Mouse (Mus musculus) MEL (cell line): ENCODE results near the gene Scube3. TPM values are rescaled to one million over a fixed set of nuclear protein-coding genes. Genes with fewer than 3 reads are reported as not detected.

Experiments
- DNase-seq: peaks from one replicate; pipeline ENCODE4 v3.0.0; 2011; ENCODE audit warnings: low read depth, low spot score
- H3K27ac ChIP-seq: 2 replicates; pipeline ENCODE4 v1.5.1; 2012; ENCODE audit warnings: low read depth, mild to moderate bottlenecking, control low read depth, low read length, moderate library complexity; ENCODE audit not compliant: control insufficient read depth
- H3K27me3 ChIP-seq, 2 experiments: fragments of 150-350 bp in 1 of 2; sonication (generic) in 1 of 2; 2 replicates each; pipeline ENCODE4 v1.6.1; 2012; ENCODE audit warnings: low read length in 2 of 2, mild to moderate bottlenecking in 2 of 2, improper control_type of control experiment in 1 of 2, moderate library complexity in 1 of 2; ENCODE audit not compliant: insufficient read depth in 2 of 2, control insufficient read depth in 1 of 2
- H3K36me3 ChIP-seq, 2 experiments: 2 replicates each; pipeline ENCODE4 v1.6.1; 2012 to 2014; ENCODE audit warnings: low read length in 2 of 2, improper control_type of control experiment in 1 of 2, inconsistent platforms in 1 of 2, mild to moderate bottlenecking in 1 of 2; ENCODE audit not compliant: insufficient read depth in 2 of 2, control insufficient read depth in 1 of 2
- H3K4me1 ChIP-seq, 2 experiments: fragments of 150-350 bp in 1 of 2; sonication (generic) in 1 of 2; 2 replicates each; pipeline ENCODE4 v1.6.1; 2012; ENCODE audit warnings: low read length in 2 of 2, improper control_type of control experiment in 1 of 2, mild to moderate bottlenecking in 1 of 2; ENCODE audit not compliant: insufficient read depth in 2 of 2, control insufficient read depth in 1 of 2
- H3K4me3 ChIP-seq, 2 experiments: fragments of 150-350 bp in 1 of 2; sonication (generic) in 1 of 2; 2 replicates each; pipeline ENCODE4 v1.5.1; 2012; ENCODE audit warnings: low read depth in 2 of 2, low read length in 2 of 2, mild to moderate bottlenecking in 2 of 2, moderate library complexity in 2 of 2, control low read depth in 1 of 2, improper control_type of control experiment in 1 of 2; ENCODE audit not compliant: control insufficient read depth in 1 of 2, insufficient read depth in 1 of 2
- H3K79me2 ChIP-seq: 2 replicates; pipeline ENCODE4 v1.6.1; 2012; ENCODE audit warnings: mild to moderate bottlenecking, low read length, moderate library complexity; ENCODE audit not compliant: control insufficient read depth, poor library complexity, insufficient read depth
- H3K9ac ChIP-seq: 2 replicates; pipeline ENCODE4 v1.6.1; 2012; ENCODE audit warnings: low read depth, mild to moderate bottlenecking, control low read depth, low read length, moderate library complexity; ENCODE audit not compliant: control insufficient read depth, poor library complexity, severe bottlenecking
- H3K9me3 ChIP-seq: fragments of 150-350 bp; sonication (generic); replicated peaks from 2 replicates; pipeline ENCODE4 v1.6.1; 2012; ENCODE audit warnings: mild to moderate bottlenecking, low read length, improper control_type of control experiment, moderate library complexity; ENCODE audit not compliant: insufficient read depth
- BHLHE40 ChIP-seq: IDR thresholded peaks from 2 replicates; pipeline ENCODE4 v1.6.1; 2012; ENCODE audit warnings: low read depth, mild to moderate bottlenecking, inconsistent platforms, low read length, improper control_type of control experiment, borderline replicate concordance
- CHD1 ChIP-seq: IDR thresholded peaks from 2 replicates; pipeline ENCODE4 v1.6.1; 2012; ENCODE audit warnings: low read depth, mild to moderate bottlenecking, inconsistent platforms, low read length, improper control_type of control experiment
- CTCF ChIP-seq, 3 experiments: IDR thresholded peaks in 2 of 3; conservative IDR thresholded peaks in 1 of 3; 2 replicates each; pipeline ENCODE4 v1.5.1; 2011 to 2012; ENCODE audit warnings: low read length in 3 of 3, low read depth in 2 of 3, mild to moderate bottlenecking in 2 of 3, improper control_type of control experiment in 1 of 3, inconsistent platforms in 1 of 3, mixed read lengths in 1 of 3, moderate library complexity in 1 of 3; ENCODE audit not compliant: control insufficient read depth in 1 of 3, insufficient read depth in 1 of 3, poor library complexity in 1 of 3, severe bottlenecking in 1 of 3
- ETS1 ChIP-seq: IDR thresholded peaks from 2 replicates; pipeline ENCODE4 v1.6.1; 2012; ENCODE audit warnings: low read depth, mild to moderate bottlenecking, inconsistent platforms, low read length, improper control_type of control experiment, moderate library complexity
- GABPA ChIP-seq: IDR thresholded peaks from 2 replicates; pipeline ENCODE4 v1.6.1; 2012; ENCODE audit warnings: low read depth, mild to moderate bottlenecking, inconsistent platforms, low read length, improper control_type of control experiment, moderate library complexity
- GATA1 ChIP-seq: IDR thresholded peaks from 2 replicates; pipeline ENCODE4 v1.6.1; 2011; ENCODE audit warnings: low read depth, low read length, improper control_type of control experiment
- HCFC1 ChIP-seq: IDR thresholded peaks from 2 replicates; pipeline ENCODE4 v1.6.1; 2012; ENCODE audit warnings: low read depth, mild to moderate bottlenecking, inconsistent platforms, low read length, improper control_type of control experiment, moderate library complexity
- MXI1 ChIP-seq: IDR thresholded peaks from 2 replicates; pipeline ENCODE4 v1.6.1; 2011; ENCODE audit warnings: mild to moderate bottlenecking, low read depth, low read length, improper control_type of control experiment
- MYB ChIP-seq: IDR thresholded peaks from 2 replicates; pipeline ENCODE4 v1.6.1; 2011; ENCODE audit warnings: mild to moderate bottlenecking, low read depth, low read length, improper control_type of control experiment
- RAD21 ChIP-seq: IDR thresholded peaks from 2 replicates; pipeline ENCODE4 v1.6.1; 2011; ENCODE audit warnings: mild to moderate bottlenecking, low read depth, low read length, improper control_type of control experiment
- RCOR1 ChIP-seq: IDR thresholded peaks from 2 replicates; pipeline ENCODE4 v1.6.1; 2012; ENCODE audit warnings: low read depth, mild to moderate bottlenecking, inconsistent platforms, low read length, improper control_type of control experiment
- SIN3A ChIP-seq: IDR thresholded peaks from 2 replicates; pipeline ENCODE4 v1.6.1; 2012; ENCODE audit warnings: low read length, improper control_type of control experiment, inconsistent platforms
- SMC3 ChIP-seq: IDR thresholded peaks from 2 replicates; pipeline ENCODE4 v1.6.1; 2011; ENCODE audit warnings: low read depth, low read length, improper control_type of control experiment
- TAL1 ChIP-seq: IDR thresholded peaks from 2 replicates; pipeline ENCODE4 v1.6.1; 2012; ENCODE audit warnings: mild to moderate bottlenecking, inconsistent platforms, low read length, moderate library complexity, mixed read lengths
- ZMIZ1 ChIP-seq: IDR thresholded peaks from 2 replicates; pipeline ENCODE4 v1.6.1; 2012; ENCODE audit warnings: low read depth, mild to moderate bottlenecking, inconsistent platforms, low read length, improper control_type of control experiment, moderate library complexity
- ZNF384 ChIP-seq: IDR thresholded peaks from 2 replicates; pipeline ENCODE4 v1.6.1; 2012; ENCODE audit warnings: low read depth, mild to moderate bottlenecking, inconsistent platforms, low read length, improper control_type of control experiment
- polyA plus RNA-seq, 2 experiments: library from polyadenylated mRNA; stranded (reverse) in 1 of 2; unstranded in 1 of 2; fragments of >175 nt in 1 of 2; fragments of >200 nt in 1 of 2; gene quantifications; 2 replicates each; pipeline versions ENCODE4 v1.2.1 to v1.2.4; 2012; ENCODE audit warnings: low replicate concordance in 2 of 2, low read depth in 1 of 2; ENCODE audit not compliant: insufficient read length in 2 of 2, insufficient read depth in 1 of 2, missing spikeins in 1 of 2
- total RNA-seq: library from RNA; depleted of rRNA; stranded (reverse); fragments of 300-350 nt; gene quantifications from 2 replicates; pipeline ENCODE4 v1.2.3, GENCODE M21; 2012

Gene Scube3
- total and polyA plus RNA-seq, 3 experiments, result 0.03 to 0.04 TPM; not detected in 1

DNA sequence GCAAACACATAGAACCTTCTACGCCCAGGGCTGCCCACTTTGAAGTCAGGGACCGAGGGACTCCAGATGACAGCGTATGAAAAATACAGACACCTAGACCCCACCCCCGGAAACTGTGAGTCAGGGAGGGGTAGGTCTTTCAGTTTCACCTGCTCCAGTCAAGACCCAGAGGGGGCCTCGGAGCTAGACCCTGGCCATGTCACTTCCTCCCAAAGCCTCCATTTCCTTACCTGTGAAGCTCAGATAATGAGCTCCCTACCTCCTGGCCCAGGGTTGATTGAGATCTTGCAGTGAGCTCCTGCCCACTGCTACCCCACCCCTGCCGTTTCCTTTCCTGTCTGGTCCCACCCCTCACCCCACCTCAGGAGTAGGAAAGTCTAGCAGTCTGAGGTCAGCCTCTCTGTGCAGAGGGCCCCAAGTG lies 70.0 kb downstream of the Scube3 start (continued):
- TF ChIP-seq TAL1 (peak; percentile 75), GABPA (no peak), CHD1 (no peak), ZMIZ1 (no peak), MYB (no peak), GATA1 (peak; percentile 51), SIN3A (peak; percentile 50; the same call in 1 of the 2 replicates)

DNA sequence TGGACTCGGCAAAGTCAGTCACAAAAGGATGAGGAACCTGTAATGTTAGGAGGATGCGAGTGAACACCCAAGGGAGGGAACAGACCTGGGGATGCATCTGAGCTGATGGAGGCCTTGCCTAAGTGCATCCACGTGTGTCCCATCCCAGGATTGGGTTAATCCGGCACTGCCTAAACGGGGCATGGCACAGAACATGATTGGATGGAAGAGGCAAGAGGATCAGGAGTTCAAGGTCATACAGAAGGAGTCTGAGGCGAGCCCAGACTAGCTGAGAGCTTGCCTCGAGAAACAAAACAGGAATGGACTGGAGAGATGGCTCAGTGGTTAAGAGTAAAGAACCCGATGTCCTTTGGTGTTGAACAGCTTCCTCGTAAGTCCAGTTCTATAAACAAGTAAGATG lies 70.5 kb downstream of the Scube3 start:
- H3K36me3 ChIP-seq, result peaks cover 1 to 14% of the 10 kb centered on the region in 2 experiments; a peak in 3 of 4 replicates
- H3K9me3 ChIP-seq, result no peaks in the 10 kb centered on the region
- peak overlapping the region; percentile 84 for H3K27ac ChIP-seq
- no peak overlapping the region for H3K9ac ChIP-seq
- H3K79me2 ChIP-seq, result peaks cover 35% of the 10 kb centered on the region
- peaks cover 3 to 20% of the 10 kb centered on the region in 2 experiments for H3K4me1 ChIP-seq
- DNase-seq, result no peak
- H3K4me3 ChIP-seq, result no peak overlapping the region
- TF ChIP-seq RCOR1, result 0 out of 2 replicates have a peak, but pooled peaks have one; percentile 5
- no peak for TF ChIP-seq BHLHE40
- TF ChIP-seq ETS1, result no peak
- no peak for TF ChIP-seq MXI1
- H3K27me3 ChIP-seq, result no peaks in the 10 kb centered on the region

DNA sequence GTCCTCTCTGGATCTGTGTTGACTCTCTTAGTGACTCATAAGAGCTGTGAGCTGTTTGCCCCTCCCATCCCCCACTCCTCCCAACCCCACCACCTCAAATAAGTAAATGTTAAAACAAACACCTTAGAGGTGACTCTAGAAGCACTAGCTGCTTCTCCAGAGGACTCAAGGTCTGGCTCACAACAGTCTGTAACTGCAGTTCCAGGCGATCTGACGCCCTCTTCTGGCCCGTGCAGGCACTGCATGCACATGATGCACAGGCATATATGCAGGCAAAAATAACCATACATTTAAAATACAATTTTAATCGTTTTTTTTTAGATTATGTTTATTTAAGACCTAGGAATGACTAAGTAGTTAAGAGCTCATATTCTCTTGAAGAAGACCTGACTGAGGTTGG lies 71.3 kb downstream of the Scube3 start:
- peaks cover 3 to 20% of the 10 kb centered on the region in 2 experiments for H3K4me1 ChIP-seq
- peak; percentile 69 for DNase-seq

More for the DNA sequence above, 71.3 kb downstream of the Scube3 start:
- H3K27ac ChIP-seq, result no peak overlapping the region
- no peak overlapping the region for H3K9ac ChIP-seq
- peaks cover 29% of the 10 kb centered on the region for H3K79me2 ChIP-seq
- peaks cover 1 to 14% of the 10 kb centered on the region in 2 experiments; a peak in 3 of 4 replicates for H3K36me3 ChIP-seq
- H3K9me3 ChIP-seq, result no peaks in the 10 kb centered on the region
- TF ChIP-seq HCFC1, result no peak
- TF ChIP-seq SMC3, result peak; percentile 35
- TF ChIP-seq CTCF (IDR thresholded peaks at IDR 0.05 in 2 of 3, conservative IDR thresholded peaks at IDR 0.05 in 1 of 3; ENCODE audit: control insufficient read depth in 1 of 3, insufficient read depth in 1 of 3, low read depth in 2 of 3, low read length in 3 of 3, poor library complexity in 1 of 3, severe bottlenecking in 1 of 3), result peak; percentile 68 to 76 (median 75)
- 0 out of 2 replicates have a peak, but pooled peaks have one; percentile 7 for TF ChIP-seq ZNF384
- TF ChIP-seq RAD21, result peak; percentile 2; the same call in 1 of the 2 replicates
- TF ChIP-seq, all 39 proteins: peak for 4
- no peaks in the 10 kb centered on the region for H3K27me3 ChIP-seq
- H3K4me3 ChIP-seq, result no peak overlapping the region
